Mouse (Mus musculus): ENCODE results near the gene Tnfsf13b. TPM values are rescaled to one million over a fixed set of nuclear protein-coding genes. Genes with fewer than 3 reads are reported as not detected.

The Tnfsf13b gene
- polyA plus RNA-seq, 1 experiment from 2014 or later, result 0.61 TPM

DNA sequence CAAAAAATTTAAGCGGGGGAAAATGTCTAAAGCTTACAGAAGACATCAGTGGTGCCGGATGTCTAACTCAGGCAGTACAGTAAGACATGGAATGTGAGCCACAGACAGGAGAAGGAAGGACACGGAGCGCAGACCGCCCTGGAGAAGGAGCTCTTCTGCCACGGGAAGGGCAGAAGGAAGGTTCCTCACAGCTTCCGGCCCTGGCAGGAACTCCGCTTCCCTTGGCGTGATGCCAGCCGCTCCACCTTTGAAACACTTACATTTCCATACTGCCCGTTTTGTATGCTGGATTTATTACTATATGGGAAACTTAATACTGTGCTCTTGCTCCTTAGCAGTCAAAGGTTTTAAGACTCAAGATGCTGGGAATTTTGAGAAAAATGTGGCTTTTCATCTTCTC is 60.6 kb downstream of the Tnfsf13b start:
- Histone ChIP-seq H3K9ac (ENCODE audit: low read depth, low read length) (no peak overlapping the region), H3K4me3 (ENCODE audit: low read depth, low read length) (no peak overlapping the region), H3K27me3 (ENCODE audit: control insufficient read depth, insufficient read depth, low read depth, low read length) (no peaks in the 10 kb centered on the region), H3K27ac (ENCODE audit: low read length) (no peak overlapping the region), H3K9me3 (replicated peaks; ENCODE audit: control insufficient read depth, low read length) (no peaks in the 10 kb centered on the region), H3K36me3 (ENCODE audit: control insufficient read depth, insufficient read depth) (no peaks in the 10 kb centered on the region), H3K4me1 (ENCODE audit: control insufficient read depth, low read depth, low read length) (no peaks in the 10 kb centered on the region), H3K4me2 (ENCODE audit: low read depth, low read length) (no peak overlapping the region)
- no peak for ATAC-seq (ENCODE audit: low read depth)
- WGBS (ENCODE audit: insufficient replicate concordance), result 70% methylated on average over 11 of the region's 11 CpGs

DNA sequence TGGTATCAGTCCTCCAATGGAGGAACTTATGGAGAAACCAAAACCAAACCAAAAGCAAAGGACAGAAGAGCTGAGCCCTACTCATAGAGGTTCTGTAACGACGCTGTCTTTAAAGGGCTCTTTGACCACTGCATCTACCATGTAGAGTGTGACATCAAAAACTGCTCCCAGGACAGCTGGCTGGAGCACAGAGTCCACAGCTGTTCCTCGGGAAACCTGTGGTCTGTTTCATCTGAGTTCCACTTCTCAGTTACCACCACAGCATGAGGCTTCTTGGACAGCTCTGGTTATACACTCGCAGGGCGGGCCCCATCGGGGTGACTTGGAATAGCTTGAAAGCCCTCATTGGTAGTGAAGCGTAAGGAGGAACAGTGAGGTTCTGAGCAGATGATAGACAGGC is 61.5 kb downstream of the Tnfsf13b start:
- WGBS (ENCODE audit: insufficient replicate concordance), result 66% methylated on average over 7 of the region's 7 CpGs
- no peaks in the 10 kb centered on the region for H3K4me1 ChIP-seq (ENCODE audit: control insufficient read depth, low read depth, low read length)
- no peaks in the 10 kb centered on the region for H3K36me3 ChIP-seq (ENCODE audit: control insufficient read depth, insufficient read depth)
- H3K4me2 ChIP-seq (ENCODE audit: low read depth, low read length), result no peak overlapping the region
- no peak for ATAC-seq (ENCODE audit: low read depth)
- H3K4me3 ChIP-seq (ENCODE audit: low read depth, low read length), result no peak overlapping the region
- H3K9ac ChIP-seq (ENCODE audit: low read depth, low read length), result no peak overlapping the region
- H3K27ac ChIP-seq (ENCODE audit: low read length), result no peak overlapping the region
- H3K27me3 ChIP-seq (ENCODE audit: control insufficient read depth, insufficient read depth, low read depth, low read length), result no peaks in the 10 kb centered on the region
- H3K9me3 ChIP-seq (replicated peaks; ENCODE audit: control insufficient read depth, low read length), result no peaks in the 10 kb centered on the region

DNA sequence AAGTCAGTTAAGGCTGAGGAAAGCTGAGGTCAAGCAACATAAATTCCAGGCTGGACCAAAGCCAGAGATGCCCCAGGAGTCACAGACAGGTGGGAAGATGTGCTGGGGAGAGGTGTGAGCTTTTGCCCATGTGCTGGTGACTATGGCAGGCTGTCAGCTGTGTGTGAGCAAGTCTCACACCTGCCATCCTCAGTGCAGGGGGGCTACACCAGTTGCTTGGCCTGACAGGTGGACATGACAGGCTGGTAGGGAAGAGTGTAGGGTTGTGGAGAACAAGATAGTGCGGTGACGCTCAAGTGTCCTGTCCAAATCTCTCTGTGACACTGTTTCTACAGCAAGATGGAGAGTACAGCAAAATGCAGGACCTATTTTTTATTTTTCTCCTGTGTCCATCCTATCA is 66.1 kb downstream of the Tnfsf13b start:
- Histone ChIP-seq H3K36me3 (ENCODE audit: control insufficient read depth, insufficient read depth) (no peaks in the 10 kb centered on the region), H3K27ac (ENCODE audit: low read length) (no peak overlapping the region), H3K9ac (ENCODE audit: low read depth, low read length) (no peak overlapping the region), H3K9me3 (replicated peaks; ENCODE audit: control insufficient read depth, low read length) (no peaks in the 10 kb centered on the region), H3K27me3 (ENCODE audit: control insufficient read depth, insufficient read depth, low read depth, low read length) (no peaks in the 10 kb centered on the region), H3K4me1 (ENCODE audit: control insufficient read depth, low read depth, low read length) (no peaks in the 10 kb centered on the region), H3K4me3 (ENCODE audit: low read depth, low read length) (no peak overlapping the region), H3K4me2 (ENCODE audit: low read depth, low read length) (no peak overlapping the region)
- WGBS (ENCODE audit: insufficient replicate concordance), result 69% methylated on average over 2 of the region's 2 CpGs
- no peak for ATAC-seq (ENCODE audit: low read depth)

Other genes starting within 250 kb of the Tnfsf13b start
- 0.05 and 0.12 TPM in 2 replicates for gene Fam155a, start 235.3 kb upstream of the Tnfsf13b start, polyA plus RNA-seq (2015; fragmentation: Nextera tagmentation; extraction: Ambion mirVana)
- not detected in 2 replicates for gene Gm10217, start 142.2 kb upstream of the Tnfsf13b start, polyA plus RNA-seq (2015; fragmentation: Nextera tagmentation; extraction: Ambion mirVana)
- gene Lig4, start 28.8 kb upstream of the Tnfsf13b start, polyA plus RNA-seq (2015; fragmentation: Nextera tagmentation; extraction: Ambion mirVana), result 0.81 and 0.90 TPM in 2 replicates
- 4.2 and 4.4 TPM in 2 replicates for gene Abhd13, start 28.8 kb upstream of the Tnfsf13b start, polyA plus RNA-seq (2015; fragmentation: Nextera tagmentation; extraction: Ambion mirVana)
- gene Myo16, start 147.4 kb downstream of the Tnfsf13b start, polyA plus RNA-seq (2015; fragmentation: Nextera tagmentation; extraction: Ambion mirVana), result 0.02 TPM in 1 of 2 replicates, not detected in the other

Measured in liver, embryonic 16.5 days (tissue).